Mouse (Mus musculus) heart, adult 2 months (tissue): Measurements from ENCODE around the gene Ccno. TPM values are rescaled to one million over a fixed set of nuclear protein-coding genes. Genes with fewer than 3 reads are reported as not detected.

Source experiments
- DNase-seq, 2 experiments: peaks; one replicate each; pipeline ENCODE4 v3.0.0; 2021
- H3K27ac ChIP-seq: fragments of 200-600 bp; 2 replicates; pipeline ENCODE4 v1.8.1; 2022
- H3K27me3 ChIP-seq: fragments of 200-500 bp; 2 replicates; pipeline ENCODE4 v1.6.1; 2012; ENCODE audit warnings: mild to moderate bottlenecking, low read length, inconsistent platforms, mixed read lengths; ENCODE audit not compliant: control insufficient read depth, insufficient read depth
- H3K36me3 ChIP-seq: fragments of 200-500 bp; 2 replicates; pipeline ENCODE4 v1.6.1; 2012; ENCODE audit warnings: low read length, inconsistent platforms; ENCODE audit not compliant: control insufficient read depth, insufficient read depth
- H3K4me1 ChIP-seq: fragments of 200-500 bp; 2 replicates; pipeline ENCODE4 v1.6.1; 2011; ENCODE audit warnings: low read length; ENCODE audit not compliant: control insufficient read depth, insufficient read depth
- H3K4me3 ChIP-seq: fragments of 200-600 bp; 2 replicates; pipeline ENCODE4 v1.8.1; 2022
- H3K79me2 ChIP-seq: fragments of 200-500 bp; replicated peaks from 2 replicates; pipeline ENCODE4 v1.6.1; 2012; ENCODE audit warnings: mild to moderate bottlenecking, inconsistent platforms, low read length, moderate library complexity, mixed read lengths; ENCODE audit not compliant: control insufficient read depth, insufficient read depth
- H3K9ac ChIP-seq: fragments of 200-500 bp; 2 replicates; pipeline ENCODE4 v1.6.1; 2012; ENCODE audit warnings: low read depth, mild to moderate bottlenecking, control low read depth, inconsistent platforms, low read length, mixed read lengths
- CTCF ChIP-seq: fragments of 200-600 bp; IDR thresholded peaks from 2 replicates; pipeline ENCODE4 v1.8.1; 2022; ENCODE audit warnings: antibody characterized with exemption, mild to moderate bottlenecking, moderate library complexity
- EP300 ChIP-seq: fragments of 200-500 bp; IDR thresholded peaks from 2 replicates; pipeline ENCODE4 v1.6.1; 2011; ENCODE audit warnings: low read depth, low read length, control low read depth; ENCODE audit not compliant: insufficient read depth
- POLR2A ChIP-seq: fragments of 200-500 bp; IDR thresholded peaks from 2 replicates; pipeline ENCODE4 v1.6.1; 2011; ENCODE audit warnings: mild to moderate bottlenecking, low read depth, low read length, control low read depth; ENCODE audit not compliant: insufficient read depth
- WGBS: fragments of 180-500 bp; shearing (Covaris S2); methylation state at CpG from one replicate; pipeline ENCODE4 v1.1.7; 2018; 5-methylcytosine and 5-hydroxymethylcytosine counted together
- intact Hi-C: fragments of 180-260 bp; cut with DNase I; formaldehyde crosslinking; loops from one replicate; pipeline ENCODE4 v1.15.1; 2025
- polyA plus RNA-seq: library from polyadenylated mRNA; depleted of rRNA; stranded (reverse); fragments of >200 nt; gene quantifications from 2 replicates; pipeline ENCODE4 v1.2.3, GENCODE M21; 2012
- total RNA-seq, 2 experiments: library from RNA; stranded (reverse); gene quantifications; 2 replicates each; pipeline ENCODE4 v1.2.3; 2021

Ccno gene
- total and polyA plus RNA-seq, 3 experiments, result 0.47 to 0.51 TPM; not detected in 1

DNA sequence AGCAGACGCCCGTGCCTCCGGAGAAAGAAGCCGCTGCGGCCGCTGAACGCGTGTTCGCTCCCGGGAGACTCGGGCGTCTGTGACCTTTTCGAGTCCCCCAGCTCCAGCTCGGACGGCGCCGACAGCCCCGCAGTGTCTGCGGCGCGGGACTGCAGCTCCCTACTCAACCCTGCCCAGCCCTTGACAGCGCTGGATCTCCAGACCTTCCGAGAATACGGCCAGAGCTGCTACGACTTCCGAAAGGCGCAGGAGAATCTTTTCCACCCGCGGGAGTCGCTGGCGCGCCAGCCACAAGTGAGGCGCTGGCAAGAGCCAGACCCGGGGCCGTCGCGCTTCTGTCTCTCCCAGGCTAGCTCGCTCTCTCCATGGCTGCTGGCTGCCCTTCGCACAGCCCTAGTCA, 389 bp downstream of the Ccno start:
- TF ChIP-seq CTCF (no peak), POLR2A (no peak)
- peaks cover 2% of the 10 kb centered on the region; the same call in 1 of the 2 replicates for H3K4me1 ChIP-seq
- peak overlapping the region; percentile 44; the same call in 1 of the 2 replicates for H3K9ac ChIP-seq
- no peak for DNase-seq
- intact Hi-C loops, result loop anchor here (2.0 to 5.0 kb wide), 2 partner anchors 47 to 61 kb away; partner anchors contain the start of genes Cdc20b, Dhx29 and Mtrex
- under 1% methylated on average over 39 of the region's 39 CpGs for WGBS
- H3K4me3 ChIP-seq, result peak overlapping the region; percentile 50
- no peaks in the 10 kb centered on the region for H3K36me3 ChIP-seq
- no peak overlapping the region for H3K27ac ChIP-seq
- H3K79me2 ChIP-seq, result no peaks in the 10 kb centered on the region
- peaks cover 16% of the 10 kb centered on the region for H3K27me3 ChIP-seq

DNA sequence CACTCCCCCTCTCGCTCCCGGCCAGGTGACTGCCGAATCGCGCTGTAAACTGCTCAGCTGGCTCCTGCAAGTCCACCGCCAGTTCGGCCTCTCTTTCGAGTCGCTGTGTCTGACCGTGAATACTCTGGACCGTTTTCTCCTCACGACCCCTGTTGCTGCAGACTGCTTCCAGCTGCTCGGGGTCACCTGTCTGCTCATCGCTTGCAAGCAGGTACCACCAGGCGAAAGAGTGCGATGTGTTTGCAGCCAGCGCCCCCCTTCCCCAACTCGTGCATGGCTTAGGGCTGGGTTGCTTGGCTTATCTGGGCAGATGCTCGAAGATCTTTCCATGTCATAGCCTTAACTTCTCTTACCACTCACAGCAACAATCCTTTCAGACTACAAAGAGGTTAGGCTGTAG, 1.3 kb downstream of the Ccno start:
- H3K79me2 ChIP-seq, result no peaks in the 10 kb centered on the region
- no peak overlapping the region for H3K9ac ChIP-seq
- H3K4me3 ChIP-seq, result no peak overlapping the region
- H3K27me3 ChIP-seq, result peaks cover 23% of the 10 kb centered on the region
- TF ChIP-seq CTCF (no peak), EP300 (no peak), POLR2A (no peak)
- no peaks in the 10 kb centered on the region for H3K36me3 ChIP-seq
- DNase-seq, result no peak
- H3K27ac ChIP-seq, result no peak overlapping the region
- peaks cover 2% of the 10 kb centered on the region; the same call in 1 of the 2 replicates for H3K4me1 ChIP-seq
- 3% methylated on average over 19 of the region's 19 CpGs for WGBS
- intact Hi-C loops, result loop anchor here (5.0 kb wide), 1 partner anchor 62 kb away; the partner anchor contains the start of genes Dhx29 and Mtrex

DNA sequence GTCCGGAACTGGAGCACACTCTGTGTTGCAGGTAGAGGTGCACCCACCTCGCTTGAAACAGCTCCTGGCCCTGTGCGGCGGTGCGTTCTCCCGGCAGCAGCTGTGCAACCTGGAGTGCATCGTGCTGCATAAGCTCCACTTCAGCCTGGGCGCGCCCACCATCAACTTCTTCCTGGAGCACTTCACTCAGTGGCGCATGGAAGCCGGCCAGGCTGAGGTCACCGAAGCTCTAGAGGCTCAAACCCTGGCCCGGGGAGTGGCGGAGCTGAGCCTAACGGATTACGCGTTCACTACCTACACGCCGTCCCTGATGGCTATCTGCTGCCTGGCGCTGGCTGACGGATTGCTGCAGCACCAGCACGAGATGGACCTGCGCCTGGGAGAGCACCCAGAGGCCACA, 1.9 kb downstream of the Ccno start:
- intact Hi-C loops, result loop anchor here (5.0 kb wide), 1 partner anchor 62 kb away; the partner anchor contains the start of genes Dhx29 and Mtrex
- Histone ChIP-seq H3K27me3 (peaks cover 26% of the 10 kb centered on the region), H3K9ac (no peak overlapping the region), H3K4me1 (peaks cover 2% of the 10 kb centered on the region; the same call in 1 of the 2 replicates), H3K79me2 (no peaks in the 10 kb centered on the region), H3K27ac (no peak overlapping the region), H3K4me3 (no peak overlapping the region), H3K36me3 (no peaks in the 10 kb centered on the region)
- DNase-seq, result no peak
- TF ChIP-seq EP300, result no peak
- TF ChIP-seq POLR2A, result no peak
- TF ChIP-seq CTCF, result no peak
- WGBS, result 1% methylated on average over 23 of the region's 23 CpGs

DNA sequence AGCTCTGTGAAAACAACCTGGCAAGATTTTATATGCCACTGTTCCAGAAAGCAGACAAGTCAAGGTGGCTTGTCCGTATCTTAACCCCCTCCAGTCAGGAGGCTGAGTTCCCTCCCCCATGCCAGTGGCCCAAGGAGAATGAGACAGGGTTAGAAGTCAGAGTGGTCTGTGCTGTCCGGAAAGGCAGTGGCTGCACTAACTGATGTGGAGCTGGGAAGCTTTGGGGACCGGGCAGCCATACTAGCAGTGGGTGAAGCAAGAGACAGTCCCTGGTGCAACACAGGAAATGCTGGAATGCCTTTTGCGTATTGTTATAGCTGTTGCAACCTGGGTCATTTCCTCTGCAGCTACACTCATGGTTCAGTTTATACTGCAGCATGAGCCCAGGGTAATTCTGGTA, 2.7 kb downstream of the Ccno start:
- DNase-seq, result no peak
- 14% methylated on average over 4 of the region's 4 CpGs for WGBS
- Histone ChIP-seq H3K36me3 (no peaks in the 10 kb centered on the region), H3K4me1 (peaks cover 2% of the 10 kb centered on the region; the same call in 1 of the 2 replicates), H3K9ac (no peak overlapping the region), H3K79me2 (no peaks in the 10 kb centered on the region), H3K27ac (no peak overlapping the region), H3K4me3 (no peak overlapping the region), H3K27me3 (peaks cover 28% of the 10 kb centered on the region)
- TF ChIP-seq POLR2A (no peak), CTCF (no peak), EP300 (no peak)
- intact Hi-C loops, result no loop called here

DNA sequence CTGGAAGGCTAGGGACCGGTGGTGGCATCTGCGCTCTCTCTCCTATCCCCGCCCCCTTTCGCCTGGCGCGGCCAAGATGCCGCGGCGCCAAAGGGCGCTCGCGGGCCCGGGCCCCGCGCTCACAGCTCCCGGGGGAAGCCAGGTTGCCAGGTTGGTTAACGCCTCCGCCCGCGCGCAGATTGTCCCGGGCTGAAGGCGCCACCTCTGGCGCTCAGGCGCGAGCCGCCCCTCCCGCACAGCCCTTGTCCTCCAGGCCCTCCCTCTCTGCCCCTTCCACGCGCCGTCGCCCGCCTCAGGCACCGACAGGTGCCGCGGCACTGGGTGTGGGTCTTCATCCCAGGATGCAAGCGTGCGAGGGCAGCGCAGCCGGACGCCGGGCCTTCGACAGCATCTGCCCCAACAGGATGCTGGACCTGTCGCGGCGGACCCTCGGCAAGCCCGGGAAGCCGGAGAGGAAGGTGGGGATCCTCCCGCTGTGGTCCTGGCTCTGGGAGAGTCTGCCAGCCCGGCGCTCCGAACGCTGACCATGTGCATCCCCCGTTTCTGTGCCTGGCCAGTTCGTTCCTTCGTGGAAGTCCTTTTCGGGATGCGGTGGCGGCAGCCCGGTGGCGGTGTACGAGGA, 6.0 kb downstream of the Ccno start, which contains the start of gene Mcidas:
TSS of gene Mcidas (plus strand) at position 315 of the 622 bp plus-strand sequence.
- peak in 1 of 2 experiments; percentile 27 for DNase-seq
- H3K27ac ChIP-seq, result no peak within 1 kb of the TSS
- peaks cover 39% of the 10 kb centered on the region for H3K27me3 ChIP-seq
- no peaks in the 10 kb centered on the region for H3K79me2 ChIP-seq
- 1% methylated on average over 62 of the region's 63 CpGs for WGBS
- H3K36me3 ChIP-seq, result no peaks in the 10 kb centered on the region
- peaks cover 2% of the 10 kb centered on the region; the same call in 1 of the 2 replicates for H3K4me1 ChIP-seq
- no peak within 1 kb of the TSS for H3K4me3 ChIP-seq
- TF ChIP-seq CTCF (no peak), EP300 (no peak), POLR2A (no peak)
- intact Hi-C loops, result no loop called here
- no peak within 1 kb of the TSS for H3K9ac ChIP-seq

DNA sequence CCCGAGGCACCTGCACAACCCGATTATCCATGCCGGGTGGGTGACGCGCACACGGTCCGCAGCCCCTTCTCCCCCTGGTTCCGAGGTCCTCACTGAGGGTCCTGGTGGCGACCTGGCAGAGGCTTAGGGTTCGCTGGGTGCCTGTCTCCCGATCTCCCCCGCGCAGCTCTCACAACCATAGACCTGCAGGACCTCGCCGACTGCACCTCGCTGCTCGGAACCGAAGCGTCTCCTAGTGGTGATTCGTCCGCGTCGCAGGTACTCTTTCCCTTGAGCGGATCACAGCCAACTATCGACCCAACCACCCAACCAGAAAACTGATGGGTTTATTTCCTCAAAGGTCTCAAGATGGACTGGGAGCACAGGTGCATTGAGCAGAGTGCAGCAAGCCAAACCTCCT, 6.6 kb downstream of the Ccno start:
- Histone ChIP-seq H3K4me1 (no peaks in the 10 kb centered on the region), H3K9ac (no peak overlapping the region), H3K27me3 (peaks cover 37% of the 10 kb centered on the region), H3K4me3 (no peak overlapping the region), H3K27ac (no peak overlapping the region), H3K36me3 (no peaks in the 10 kb centered on the region), H3K79me2 (no peaks in the 10 kb centered on the region)
- intact Hi-C loops, result no loop called here
- WGBS, result 2% methylated on average over 25 of the region's 25 CpGs
- TF ChIP-seq CTCF, result peak; percentile 68
- TF ChIP-seq POLR2A, result no peak
- peak in 1 of 2 experiments; percentile 41 for DNase-seq
